Mouse (Mus musculus) kidney, adult 18-20 months (tissue): ENCODE data around the gene Fam122a.

Experiments
- DNase-seq: peaks from one replicate; pipeline ENCODE4 v3.0.0; 2021

Gene Fam122a

GRCm38 (mm10) chr19:24427258-24427657 is 49.9 kb downstream of the Fam122a start:
- no peak for DNase-seq

GRCm38 (mm10) chr19:24426759-24427181 is 50.4 kb downstream of the Fam122a start:
- DNase-seq: peak; percentile 4
